Mouse (Mus musculus): ENCODE data around the gene Mrm3.

- TF ChIP-seq CTCF (conservative IDR thresholded peaks at IDR 0.05; ENCODE audit: insufficient read depth, insufficient read length, low read depth, low read length): no peak
- TF ChIP-seq POLR2A (IDR thresholded peaks at IDR 0.05; ENCODE audit: low read depth, low read length): no peak
Observed at GRCm38 (mm10) chr11:76268001-76268459, 24.5 kb downstream of the Mrm3 start.
